Mouse (Mus musculus) kidney, adult 2 months (tissue): Measurements from ENCODE around the gene 1700092M07Rik. TPM values are rescaled to one million over a fixed set of nuclear protein-coding genes. Genes with fewer than 3 reads are reported as not detected.
"Not testable (repeated sequence)": the region's sequence is repeated elsewhere in the genome, so short reads cannot be mapped to it uniquely, and the experiment has no call there.

Experiments used
- DNase-seq: peaks from one replicate; pipeline ENCODE4 v3.0.0; 2021
- H3K27ac ChIP-seq: fragments of 200-500 bp; 2 replicates; pipeline ENCODE4 v1.5.1; 2012; ENCODE audit warnings: low read depth, low read length, control low read depth, inconsistent platforms; ENCODE audit not compliant: insufficient read depth
- H3K27me3 ChIP-seq: fragments of 200-500 bp; replicated peaks from 2 replicates; pipeline ENCODE4 v1.6.1; 2012; ENCODE audit warnings: mild to moderate bottlenecking, moderate library complexity, low read length, inconsistent platforms; ENCODE audit not compliant: control insufficient read depth, insufficient read depth
- H3K36me3 ChIP-seq: fragments of 200-500 bp; 2 replicates; pipeline ENCODE4 v1.6.1; 2012; ENCODE audit warnings: mild to moderate bottlenecking, moderate library complexity, low read length, inconsistent platforms; ENCODE audit not compliant: control insufficient read depth, insufficient read depth
- H3K4me1 ChIP-seq: fragments of 200-500 bp; 2 replicates; pipeline ENCODE4 v1.6.1; 2011; ENCODE audit warnings: low read length; ENCODE audit not compliant: control insufficient read depth, insufficient read depth
- H3K4me3 ChIP-seq: fragments of 200-500 bp; 2 replicates; pipeline ENCODE4 v1.5.1; 2011; ENCODE audit warnings: mild to moderate bottlenecking, low read depth, low read length, control low read depth; ENCODE audit not compliant: insufficient read depth
- CTCF ChIP-seq: fragments of 200-500 bp; conservative IDR thresholded peaks from 2 replicates; pipeline ENCODE4 v1.5.1; 2011; ENCODE audit warnings: low read depth, mild to moderate bottlenecking, control low read depth, low read length, moderate library complexity, mixed read lengths; ENCODE audit not compliant: insufficient read depth, insufficient read length
- POLR2A ChIP-seq: fragments of 200-500 bp; IDR thresholded peaks from one replicate; pipeline ENCODE4 v1.6.1; 2011; ENCODE audit warnings: low read depth, low read length, control low read depth
- WGBS: fragments of 180-500 bp; shearing (Covaris S2); methylation state at CpG from one replicate; pipeline ENCODE4 v1.1.7; 2018; 5-methylcytosine and 5-hydroxymethylcytosine counted together
- polyA plus RNA-seq: library from polyadenylated mRNA; depleted of rRNA; stranded (reverse); fragments of >200 nt; gene quantifications from 2 replicates; pipeline ENCODE4 v1.2.3, GENCODE M21; 2012

The 1700092M07Rik gene
- polyA plus RNA-seq, 1 experiment = 0.39 TPM

DNA sequence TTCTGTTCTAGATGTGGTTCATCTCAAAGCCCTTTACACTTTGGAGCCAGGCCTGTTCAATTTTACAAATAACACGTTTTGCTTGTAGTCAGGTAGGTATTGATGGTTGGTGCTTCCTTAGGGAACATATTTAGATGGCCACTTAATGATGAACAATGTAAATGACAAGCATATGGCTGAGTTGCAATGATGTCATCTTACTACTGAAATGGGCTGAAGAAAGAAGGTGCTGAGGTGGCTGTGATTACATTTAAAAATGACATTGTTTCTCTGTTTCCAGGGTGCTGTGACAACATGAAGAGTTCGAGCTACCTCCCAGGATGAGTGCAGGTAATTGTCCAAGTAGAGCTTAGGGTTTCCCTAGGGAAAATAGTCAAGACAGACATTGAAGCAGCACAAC is 16.1 kb upstream of the 1700092M07Rik start:
- DNase-seq = no peak
- WGBS = 7% methylated on average over 2 of the region's 2 CpGs
- peaks cover 19% of the 10 kb centered on the region for H3K36me3 ChIP-seq
- H3K4me3 ChIP-seq = no peak overlapping the region
- peaks cover 4% of the 10 kb centered on the region; the same call in 1 of the 2 replicates for H3K4me1 ChIP-seq
- H3K27me3 ChIP-seq = no peaks in the 10 kb centered on the region
- H3K27ac ChIP-seq = no peak overlapping the region
- no peak for TF ChIP-seq POLR2A
- TF ChIP-seq CTCF = no peak

- no peak overlapping the region for H3K27ac ChIP-seq
- peaks cover 4% of the 10 kb centered on the region; the same call in 1 of the 2 replicates for H3K4me1 ChIP-seq
- peaks cover 19% of the 10 kb centered on the region for H3K36me3 ChIP-seq
- H3K27me3 ChIP-seq = no peaks in the 10 kb centered on the region
- TF ChIP-seq POLR2A (no peak), CTCF (no peak)
- DNase-seq = no peak
- no peak overlapping the region for H3K4me3 ChIP-seq
- 54% methylated on average over 4 of the region's 4 CpGs for WGBS
These were observed 15.4 kb upstream of the 1700092M07Rik start for GRCm38 (mm10) chr19:8725081-8725613.

DNA sequence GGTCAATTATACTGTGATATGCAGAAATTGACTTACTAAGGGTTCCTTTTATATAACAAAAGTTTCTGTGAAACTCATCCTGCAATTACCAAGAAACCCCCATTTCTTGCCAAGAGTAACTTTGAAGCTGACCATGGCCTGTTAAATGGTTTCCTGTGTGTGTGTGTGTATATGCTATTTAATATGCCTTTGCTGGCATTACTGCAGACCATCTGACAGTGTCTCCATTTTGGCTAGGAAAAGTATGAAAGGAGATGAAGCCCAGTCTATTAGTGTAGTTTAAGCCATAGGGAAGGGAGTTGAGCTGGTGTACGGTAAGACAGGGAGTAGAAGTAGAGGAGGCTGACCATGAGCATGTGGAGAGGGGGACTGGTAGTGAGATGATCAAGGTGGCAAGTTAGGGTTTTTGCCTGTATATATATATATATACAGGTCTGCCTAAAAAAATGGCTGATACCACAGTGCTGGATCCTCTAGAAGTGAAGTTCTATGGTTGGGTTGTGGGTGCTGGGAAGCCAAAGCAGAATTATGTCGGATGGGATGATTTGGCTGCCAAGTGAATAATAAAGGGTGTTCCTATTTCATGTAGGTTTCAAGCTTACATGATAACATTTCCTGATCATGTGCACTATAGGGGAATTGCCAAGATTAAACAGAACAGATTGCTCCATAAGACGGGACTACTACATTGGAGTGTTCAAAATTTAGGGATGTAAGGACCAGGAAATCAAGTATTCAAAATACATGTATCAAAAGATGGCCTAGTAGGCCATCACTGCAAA is 13.7 kb upstream of the 1700092M07Rik start:
- WGBS = 75% methylated on average over 3 of the region's 3 CpGs
- peaks cover 19% of the 10 kb centered on the region for H3K36me3 ChIP-seq
- no peak overlapping the region for H3K4me3 ChIP-seq
- TF ChIP-seq CTCF = no peak
- no peak for TF ChIP-seq POLR2A
- H3K27ac ChIP-seq = no peak overlapping the region
- no peaks in the 10 kb centered on the region for H3K27me3 ChIP-seq
- H3K4me1 ChIP-seq = peaks cover 4% of the 10 kb centered on the region; the same call in 1 of the 2 replicates
- no peak for DNase-seq

- Histone ChIP-seq H3K27me3 (no peaks in the 10 kb centered on the region), H3K4me3 (no peak overlapping the region), H3K27ac (no peak overlapping the region), H3K4me1 (peaks cover 4% of the 10 kb centered on the region; the same call in 1 of the 2 replicates), H3K36me3 (peaks cover 19% of the 10 kb centered on the region)
- WGBS = 35% methylated on average over 5 of the region's 5 CpGs
- TF ChIP-seq POLR2A (no peak), CTCF (no peak)
- DNase-seq = no peak
These were observed 12.9 kb upstream of the 1700092M07Rik start for GRCm38 (mm10) chr19:8727495-8728114.

- not testable (repeated sequence) for H3K4me3 ChIP-seq, DNase-seq, H3K27me3 ChIP-seq, H3K4me1 ChIP-seq, H3K27ac ChIP-seq
- H3K36me3 ChIP-seq = peaks cover 19% of the 10 kb centered on the region
- WGBS = 52% methylated on average over 3 of the region's 3 CpGs
These were observed 12.0 kb upstream of the 1700092M07Rik start for GRCm38 (mm10) chr19:8728335-8729099.

DNA sequence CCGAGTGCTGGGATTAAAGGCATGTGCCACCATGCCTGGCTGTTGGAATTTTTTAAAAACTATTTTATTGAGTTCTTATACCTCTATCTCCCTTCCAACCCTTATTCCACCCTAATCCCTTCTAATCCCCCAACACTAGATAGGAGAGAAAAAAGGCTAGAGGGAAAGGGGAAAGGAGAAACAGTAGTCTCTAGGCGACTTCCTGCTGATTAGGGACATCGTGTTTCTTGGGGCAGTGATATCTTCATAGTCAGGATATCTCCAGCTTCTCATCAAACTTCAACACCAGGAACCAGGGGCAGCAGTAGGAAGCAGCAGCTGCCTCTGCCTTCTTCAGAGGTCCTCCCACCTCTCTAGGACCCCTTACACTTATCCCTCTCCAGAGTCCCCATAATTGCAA is 6.2 kb upstream of the 1700092M07Rik start:
- Histone ChIP-seq H3K27ac (no peak overlapping the region), H3K4me1 (no peaks in the 10 kb centered on the region; the same call in 1 of the 2 replicates), H3K36me3 (no peaks in the 10 kb centered on the region), H3K4me3 (no peak overlapping the region), H3K27me3 (no peaks in the 10 kb centered on the region)
- DNase-seq = no peak
- no peak for TF ChIP-seq POLR2A
- 87% methylated on average over 3 of the region's 3 CpGs for WGBS
